Mouse (Mus musculus): Measurements from ENCODE around the gene Wipi1.

The Wipi1 gene

DNA sequence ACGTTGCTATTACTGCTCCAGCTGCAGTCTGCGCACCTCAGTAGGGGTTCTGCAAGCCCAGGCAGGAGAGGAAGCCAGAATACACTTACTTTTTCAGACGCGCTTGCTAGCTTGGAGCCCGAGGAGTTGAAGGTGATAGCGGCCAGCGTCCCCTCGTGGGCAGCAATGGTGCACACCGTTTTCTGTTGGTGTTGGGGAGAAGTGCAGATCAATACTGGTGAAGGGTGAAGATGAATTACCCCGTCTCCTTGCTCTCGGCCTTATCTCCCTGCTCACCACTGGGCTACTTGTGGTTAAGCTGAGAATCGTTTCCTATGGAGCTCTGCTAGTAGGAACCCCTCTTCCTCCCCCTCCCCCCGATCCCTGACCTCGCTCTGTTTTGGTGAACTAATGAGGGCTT, 27.8 kb downstream of the Wipi1 start:
- DNase-seq (ENCODE audit: low read depth in 1 of 2, low spot score in 2 of 2) = no peak

DNA sequence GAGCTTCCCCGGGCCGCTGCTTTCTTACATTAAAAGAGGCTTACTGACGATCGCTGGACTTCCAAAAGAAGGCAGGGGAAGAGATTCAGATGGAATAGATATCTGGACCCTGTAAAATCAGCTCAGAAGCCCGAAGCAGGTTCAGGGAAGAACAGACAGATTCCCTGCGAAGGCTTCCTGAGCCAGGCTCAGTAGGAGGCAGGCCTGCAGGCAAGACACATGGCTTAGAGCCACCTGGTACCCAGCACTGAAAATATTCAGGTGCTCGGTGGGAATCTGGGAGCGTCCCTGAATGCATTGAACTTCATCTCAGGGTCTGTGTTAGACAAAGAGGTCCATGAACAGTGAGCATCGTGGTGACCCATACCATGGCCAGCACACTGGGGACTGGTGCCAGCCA, 31.8 kb downstream of the Wipi1 start:
- DNase-seq (ENCODE audit: low read depth in 1 of 2, low spot score in 2 of 2) = no peak

DNA sequence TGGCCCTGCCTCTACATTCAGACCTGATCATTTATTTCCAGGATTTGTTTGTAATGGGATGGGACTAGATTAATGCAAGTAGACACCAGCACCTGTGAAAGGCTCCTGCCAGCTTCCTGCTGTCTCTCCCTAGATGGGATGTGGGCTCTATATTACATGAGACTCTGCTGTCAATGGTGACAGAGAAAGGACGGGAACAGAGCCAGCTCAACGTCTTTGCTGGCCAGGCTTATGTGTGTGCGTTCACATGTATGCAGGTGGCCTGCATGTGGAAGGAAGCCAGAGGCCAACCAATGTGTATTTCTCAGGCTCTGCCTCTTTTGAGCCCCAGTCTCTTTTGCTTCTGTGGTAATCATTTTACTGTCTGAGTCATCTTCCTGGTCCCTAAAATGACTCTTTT, 33.2 kb downstream of the Wipi1 start:
- DNase-seq (ENCODE audit: low read depth in 1 of 2, low spot score in 2 of 2) = no peak

DNA sequence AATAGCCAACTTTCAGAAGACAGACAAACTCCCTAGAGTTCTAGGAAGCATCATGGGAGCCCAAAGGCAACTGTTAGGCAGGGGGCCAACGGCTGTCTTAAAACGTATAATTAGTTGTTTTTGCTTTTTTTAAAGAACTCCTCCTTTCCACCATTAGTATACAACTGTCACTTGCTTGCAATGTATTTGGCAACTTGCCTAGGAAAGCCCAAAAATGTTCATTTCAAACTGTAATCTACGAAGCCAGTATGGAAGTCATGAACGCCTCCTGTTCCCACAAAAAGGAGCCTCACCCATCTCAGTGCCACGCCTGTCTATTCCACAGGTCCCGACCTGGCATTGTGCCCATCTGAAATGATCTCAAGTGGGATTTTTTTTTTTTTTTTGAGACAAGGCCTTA, 35.9 kb downstream of the Wipi1 start:
- no peak for DNase-seq (ENCODE audit: low read depth in 1 of 2, low spot score in 2 of 2)

DNA sequence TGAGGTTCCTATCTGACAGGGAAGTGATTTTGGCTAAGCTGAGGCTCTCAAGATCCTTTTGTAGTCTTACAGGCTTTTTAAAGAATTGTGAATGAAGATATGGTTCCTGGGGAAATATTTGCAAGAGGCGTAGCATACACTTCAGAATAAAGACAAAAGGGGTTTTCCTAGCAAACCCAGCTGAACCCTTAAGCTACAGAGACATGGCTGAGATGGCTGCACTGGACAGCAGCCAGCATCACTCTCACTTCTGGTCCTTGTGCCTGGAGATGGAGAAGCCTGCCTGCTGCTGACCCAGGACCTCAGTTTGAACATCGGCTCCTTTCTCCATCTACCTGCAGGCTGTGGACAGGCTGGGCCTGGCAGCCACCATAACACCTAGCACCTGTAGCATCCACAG, 37.2 kb downstream of the Wipi1 start:
- no peak for DNase-seq (ENCODE audit: low read depth in 1 of 2, low spot score in 2 of 2)

DNA sequence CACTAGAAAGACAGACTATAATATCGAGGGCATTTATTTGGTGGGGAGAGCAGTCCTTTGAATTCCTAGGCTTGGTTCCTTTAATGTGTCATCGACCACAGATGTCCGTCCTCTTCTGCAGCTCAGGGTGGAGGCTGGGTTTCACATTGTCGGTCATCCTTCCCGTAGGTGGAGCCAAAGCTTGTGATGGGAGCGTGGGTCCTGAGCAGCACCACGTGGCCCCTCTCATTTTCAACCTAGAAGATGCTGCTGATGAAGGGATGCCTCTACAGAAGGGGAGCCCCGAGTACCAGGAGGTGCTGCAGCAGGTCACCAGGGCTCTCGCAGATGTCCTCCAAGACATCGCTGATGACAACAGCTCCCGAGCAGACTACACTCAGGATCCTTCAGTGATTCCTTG, 39.7 kb downstream of the Wipi1 start:
- DNase-seq (ENCODE audit: low read depth in 1 of 2, low spot score in 2 of 2) = no peak

DNA sequence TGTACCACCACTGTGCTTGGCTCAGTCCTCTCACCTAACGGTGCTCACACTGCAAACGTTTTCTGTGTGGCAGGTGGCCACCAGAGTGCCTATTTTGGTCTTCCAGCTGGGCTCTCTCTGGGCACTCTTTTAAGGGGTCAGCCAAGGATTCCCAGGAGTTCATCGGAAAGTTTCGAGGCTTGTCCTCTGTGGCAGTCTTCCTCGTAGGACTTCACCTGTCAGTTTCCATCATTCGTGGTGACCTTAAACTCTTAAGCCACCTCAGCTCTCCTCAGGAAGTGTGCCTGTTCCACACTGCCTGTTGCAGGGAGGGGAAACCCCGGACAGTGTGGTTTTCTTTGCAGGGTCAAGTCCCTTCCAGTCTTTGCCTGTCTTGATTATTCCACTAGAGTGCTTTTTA, 42.0 kb downstream of the Wipi1 start:
- DNase-seq (ENCODE audit: low read depth in 1 of 2, low spot score in 2 of 2) = no peak

DNA sequence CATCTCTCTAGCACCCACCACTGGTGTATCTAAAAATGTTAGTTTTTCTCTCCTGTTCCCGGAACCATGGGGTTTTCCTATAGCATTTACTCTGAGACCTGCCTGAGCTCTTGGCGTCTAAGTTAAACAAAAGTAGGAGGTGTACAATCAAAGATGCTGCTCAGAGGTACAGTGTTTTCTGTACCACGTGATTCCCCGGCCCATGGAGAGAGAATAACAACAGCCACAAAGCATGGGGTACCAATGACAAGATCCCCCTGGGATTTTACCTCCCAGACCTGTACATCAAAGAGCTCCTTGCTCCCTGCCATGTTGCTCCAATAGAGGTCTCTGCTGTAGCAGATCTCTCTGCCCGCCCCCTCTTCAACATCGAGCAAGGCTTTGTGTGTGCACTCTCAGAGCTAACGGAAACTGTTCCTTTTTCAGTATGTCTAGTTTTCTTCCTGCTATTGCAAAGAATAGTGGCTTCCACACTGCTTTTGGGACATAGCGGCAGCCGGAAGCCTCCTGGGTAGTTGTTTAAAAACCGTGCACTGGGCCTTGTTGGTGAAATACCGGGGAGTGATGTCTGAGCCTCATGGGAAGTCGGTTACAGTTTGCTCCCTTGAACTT, 42.7 kb downstream of the Wipi1 start:
- DNase-seq (ENCODE audit: low read depth in 1 of 2, low spot score in 2 of 2) = no peak

DNA sequence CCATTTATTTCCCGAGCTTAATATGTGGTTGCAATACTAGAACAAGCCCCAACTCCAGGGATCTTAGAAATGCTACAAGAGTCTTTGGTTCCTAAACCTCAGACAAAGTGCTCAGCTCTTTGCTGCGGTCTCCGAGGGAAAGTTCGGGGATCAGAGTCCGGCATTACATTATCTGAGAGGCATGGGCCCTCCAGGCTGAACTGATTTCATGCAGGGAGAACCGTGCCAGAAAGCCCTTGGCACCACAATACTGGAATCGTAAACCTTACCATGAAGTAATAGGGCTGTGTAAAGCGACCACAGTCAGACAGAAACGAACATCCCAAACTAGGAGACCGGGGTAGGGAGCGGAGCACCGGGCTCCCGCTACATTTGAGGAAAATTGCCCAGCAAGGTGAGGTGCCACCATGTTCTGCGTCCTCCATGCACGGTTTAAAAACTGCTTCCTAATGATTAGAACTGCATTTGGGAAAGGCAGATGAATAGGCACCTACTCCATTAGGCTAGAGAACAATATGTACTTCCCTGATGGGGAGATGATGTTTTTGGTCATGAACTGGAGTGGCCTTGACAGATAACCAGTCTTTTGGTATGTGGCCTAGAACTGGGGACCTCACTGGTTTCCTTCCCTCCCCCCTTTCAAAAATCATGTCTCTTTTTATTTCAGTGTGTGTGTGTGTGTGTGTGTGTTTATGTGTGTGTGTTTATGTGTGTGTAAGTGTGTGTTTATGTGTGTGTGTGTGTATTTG, 47.1 kb downstream of the Wipi1 start:
- DNase-seq (ENCODE audit: low read depth in 1 of 2, low spot score in 2 of 2) = no peak

DNA sequence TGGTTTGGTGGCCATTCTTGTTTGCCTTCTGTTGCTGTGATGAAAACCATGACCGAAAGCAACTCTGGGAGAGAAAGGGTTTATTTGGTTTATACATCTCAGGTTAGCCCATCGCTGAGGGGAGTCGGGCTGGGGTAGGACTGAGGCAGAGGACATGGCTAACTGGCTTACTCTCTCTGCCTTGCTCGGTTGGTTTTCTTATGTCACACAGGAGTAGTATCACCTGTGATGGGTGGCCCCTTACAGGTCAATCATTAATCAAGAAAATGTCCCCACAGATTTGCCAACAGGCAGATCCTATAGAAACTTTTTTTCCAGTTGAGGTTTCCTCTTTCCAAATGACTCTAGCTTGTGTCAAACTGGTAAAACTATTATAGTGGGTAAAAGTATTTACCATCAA, 48.1 kb downstream of the Wipi1 start:
- no peak for DNase-seq (ENCODE audit: low read depth in 1 of 2, low spot score in 2 of 2)

DNA sequence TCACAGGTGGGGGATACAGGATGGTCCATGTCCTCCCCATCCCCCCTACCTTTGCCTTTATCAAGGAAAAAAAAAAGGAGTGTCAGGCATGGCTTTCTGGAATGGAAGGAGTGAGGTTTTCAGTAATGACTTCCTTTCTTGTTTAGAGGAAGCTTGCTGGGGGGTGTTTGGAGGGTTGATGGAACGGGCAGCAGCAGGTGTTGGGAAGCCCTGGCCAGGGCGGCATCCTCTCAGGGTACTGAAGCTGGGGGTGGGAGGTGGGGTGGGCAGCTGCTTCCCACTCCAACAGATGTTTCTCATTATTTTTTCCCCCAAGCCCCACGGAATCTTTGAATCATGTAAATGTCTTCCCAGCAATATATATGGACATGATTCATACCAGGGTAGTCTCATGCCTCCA, 50.3 kb downstream of the Wipi1 start:
- no peak for DNase-seq (ENCODE audit: low read depth in 1 of 2, low spot score in 2 of 2)

DNA sequence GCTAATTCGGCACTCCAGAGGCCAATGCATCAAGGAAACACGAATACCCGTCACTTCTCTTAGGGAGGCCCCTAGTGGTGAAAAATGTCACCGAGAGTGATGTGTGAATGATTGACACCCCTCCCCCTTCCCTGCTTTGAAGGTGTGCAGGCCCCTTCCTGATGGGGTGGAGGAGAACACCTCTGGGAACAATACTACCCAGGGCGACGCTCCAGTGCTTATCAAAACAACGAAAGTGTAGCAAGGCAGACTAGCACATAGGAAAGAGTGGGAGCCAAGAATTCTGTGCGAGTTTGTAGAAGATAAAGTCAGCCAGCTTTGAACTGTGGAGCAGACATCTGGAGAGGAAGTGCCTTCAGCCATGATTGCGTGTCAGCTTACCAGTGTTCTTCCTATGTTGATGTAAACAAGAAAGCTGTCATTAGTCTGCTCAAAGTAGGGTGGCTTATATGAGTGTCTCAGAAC, 50.9 kb downstream of the Wipi1 start:
- DNase-seq (ENCODE audit: low read depth in 1 of 2, low spot score in 2 of 2) = no peak

DNA sequence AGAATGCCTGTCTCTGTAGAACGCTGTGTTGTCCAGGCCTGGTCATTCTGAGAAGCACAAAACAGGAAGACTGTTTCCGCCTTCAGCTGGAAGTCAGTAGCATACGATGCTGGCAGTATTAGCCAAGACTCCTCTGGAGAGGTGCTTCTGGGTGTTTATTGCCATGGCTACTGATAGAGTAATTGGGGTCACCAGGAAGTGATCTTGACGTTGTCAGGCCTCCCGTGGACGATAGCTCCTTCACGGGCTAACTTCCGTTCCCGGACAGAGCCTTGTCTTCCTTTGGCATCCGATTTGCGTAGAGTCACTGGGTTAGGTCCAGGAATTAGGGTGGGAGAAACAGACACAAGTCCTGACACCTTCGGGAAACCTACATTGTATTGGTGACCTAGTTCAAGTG, 52.5 kb downstream of the Wipi1 start:
- DNase-seq (ENCODE audit: low read depth in 1 of 2, low spot score in 2 of 2) = no peak

DNA sequence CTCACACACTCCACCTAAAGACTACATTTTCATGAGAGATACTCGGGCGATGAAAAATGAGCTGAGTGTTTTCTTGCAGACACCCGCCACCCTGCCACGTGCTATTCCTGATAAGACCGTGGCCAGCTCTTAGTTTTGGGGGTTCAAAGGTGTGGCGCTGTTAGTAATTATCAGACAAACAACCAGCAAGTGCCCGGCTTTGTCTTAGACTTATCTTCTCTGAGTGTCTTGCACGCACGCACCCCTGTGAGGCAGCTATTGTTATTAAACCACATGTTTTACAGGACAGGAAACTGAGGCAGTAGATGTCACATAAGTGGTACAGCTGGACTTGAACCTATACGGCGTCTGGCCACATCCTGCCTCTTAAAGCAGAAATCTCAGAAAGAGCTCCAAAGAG, 54.3 kb downstream of the Wipi1 start:
- DNase-seq (ENCODE audit: low read depth in 1 of 2, low spot score in 2 of 2) = no peak

DNA sequence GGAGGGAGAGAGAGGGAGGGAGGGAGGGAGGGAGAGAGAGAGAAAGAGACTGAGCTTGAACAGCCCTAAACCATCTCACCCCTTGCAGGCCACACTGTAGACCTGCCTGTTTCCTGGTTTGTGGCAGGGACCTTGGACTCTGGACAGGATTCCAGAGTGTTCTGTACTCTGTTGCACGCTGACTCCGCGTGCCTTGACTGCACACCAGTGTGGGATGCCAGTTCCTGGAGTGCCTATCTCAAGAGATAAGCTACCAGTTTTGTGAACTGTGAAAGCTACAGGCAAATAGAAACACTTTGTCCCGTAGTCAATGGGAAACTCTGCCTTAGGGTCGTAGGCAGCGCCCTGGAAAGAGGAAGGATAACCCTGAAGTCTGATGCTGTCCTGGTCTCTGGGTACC, 55.6 kb downstream of the Wipi1 start:
- no peak for DNase-seq (ENCODE audit: low read depth in 1 of 2, low spot score in 2 of 2)

DNA sequence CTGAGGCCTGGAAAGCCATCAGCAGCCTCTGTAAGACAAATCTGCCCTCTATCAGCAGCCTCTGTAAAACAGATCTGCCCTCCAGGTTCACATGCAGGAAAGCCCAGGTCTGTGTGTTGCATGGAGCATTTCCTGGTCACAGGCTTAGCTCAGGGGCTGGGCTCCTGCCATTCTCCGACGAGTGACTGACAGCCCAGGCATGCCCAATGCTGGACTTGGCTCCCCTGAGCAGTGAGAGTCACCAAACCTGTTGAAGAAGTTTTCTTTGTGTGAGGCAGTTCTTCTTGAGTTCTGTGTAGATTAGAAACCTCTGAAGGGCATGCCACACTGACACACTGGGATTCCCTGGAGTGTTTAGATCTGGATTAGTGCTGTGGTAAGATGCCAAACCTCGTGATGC, 57.3 kb downstream of the Wipi1 start:
- DNase-seq (ENCODE audit: low read depth in 1 of 2, low spot score in 2 of 2) = no peak

DNA sequence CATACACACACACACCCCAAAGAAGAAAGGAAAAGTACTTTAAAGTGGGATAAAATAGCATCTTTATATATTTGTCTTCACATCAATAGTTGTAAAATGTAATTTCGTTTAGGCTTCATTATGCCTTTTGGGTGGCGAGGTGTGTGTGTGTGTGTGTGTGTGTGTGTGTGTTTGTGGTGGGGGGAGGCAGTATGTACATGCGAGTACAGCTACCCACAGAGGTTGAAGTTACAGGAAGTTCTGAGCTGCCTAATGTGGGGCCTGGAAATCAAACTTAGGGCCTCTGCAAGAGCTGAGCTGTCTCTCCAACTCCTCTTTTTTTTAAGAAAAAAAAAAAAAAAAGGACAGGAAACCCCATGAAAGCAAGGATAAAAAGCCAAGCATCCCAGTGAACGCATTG, 57.8 kb downstream of the Wipi1 start:
- no peak for DNase-seq (ENCODE audit: low read depth in 1 of 2, low spot score in 2 of 2)

DNA sequence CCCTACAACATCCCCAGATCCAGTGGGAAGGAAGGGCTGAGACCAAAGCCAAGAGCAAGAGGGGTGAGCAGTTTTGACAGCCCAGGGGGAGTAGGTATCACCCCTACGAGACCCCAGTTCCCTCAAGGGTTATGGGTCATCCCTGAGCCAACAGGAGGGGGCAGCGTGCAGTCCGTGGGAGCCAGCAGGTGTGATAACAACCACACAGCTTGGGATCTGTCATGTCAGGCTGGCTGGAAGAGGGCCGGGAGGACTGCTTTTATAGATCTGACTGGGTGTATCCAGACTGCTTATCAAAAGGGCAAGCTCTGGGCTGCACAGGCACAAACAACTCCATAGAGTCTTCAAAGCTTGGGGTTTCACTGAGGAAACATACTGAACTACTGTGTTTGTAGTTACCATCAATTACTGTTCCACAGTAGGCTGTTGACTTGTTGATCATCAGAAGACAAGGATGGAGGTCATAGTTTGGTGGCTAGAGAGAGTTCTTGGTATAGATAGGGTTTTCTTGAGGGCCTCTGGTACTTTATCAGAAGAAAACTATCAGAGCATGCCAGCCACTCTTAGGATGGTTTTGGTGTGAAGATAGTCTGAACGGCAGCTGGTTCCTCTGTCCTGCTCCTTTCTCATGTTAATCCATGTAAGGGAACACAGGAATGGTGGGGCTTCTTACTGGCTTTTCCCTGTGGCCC, 62.0 kb downstream of the Wipi1 start:
- DNase-seq (ENCODE audit: low read depth in 1 of 2, low spot score in 2 of 2) = no peak

DNA sequence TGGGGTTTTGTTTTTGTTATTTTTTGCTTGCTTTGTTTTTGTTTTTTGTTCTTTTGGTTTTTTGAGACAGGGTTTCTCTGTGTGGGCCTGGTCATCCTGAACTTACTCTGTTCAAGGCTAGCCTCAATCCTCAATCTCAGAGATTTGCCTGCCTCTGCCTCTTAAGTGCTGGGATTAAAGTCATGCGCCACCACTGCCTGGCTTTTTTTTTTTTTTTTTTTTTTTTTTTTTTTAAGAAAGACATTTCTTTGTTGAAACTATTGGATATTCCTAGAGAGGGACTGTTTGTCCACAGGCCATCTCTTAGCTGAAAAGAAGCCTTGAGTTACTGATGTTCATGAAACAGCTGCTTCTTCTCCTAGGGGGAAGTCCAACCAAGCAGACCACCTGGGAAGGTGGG, 64.1 kb downstream of the Wipi1 start:
- no peak for DNase-seq (ENCODE audit: low read depth in 1 of 2, low spot score in 2 of 2)

DNA sequence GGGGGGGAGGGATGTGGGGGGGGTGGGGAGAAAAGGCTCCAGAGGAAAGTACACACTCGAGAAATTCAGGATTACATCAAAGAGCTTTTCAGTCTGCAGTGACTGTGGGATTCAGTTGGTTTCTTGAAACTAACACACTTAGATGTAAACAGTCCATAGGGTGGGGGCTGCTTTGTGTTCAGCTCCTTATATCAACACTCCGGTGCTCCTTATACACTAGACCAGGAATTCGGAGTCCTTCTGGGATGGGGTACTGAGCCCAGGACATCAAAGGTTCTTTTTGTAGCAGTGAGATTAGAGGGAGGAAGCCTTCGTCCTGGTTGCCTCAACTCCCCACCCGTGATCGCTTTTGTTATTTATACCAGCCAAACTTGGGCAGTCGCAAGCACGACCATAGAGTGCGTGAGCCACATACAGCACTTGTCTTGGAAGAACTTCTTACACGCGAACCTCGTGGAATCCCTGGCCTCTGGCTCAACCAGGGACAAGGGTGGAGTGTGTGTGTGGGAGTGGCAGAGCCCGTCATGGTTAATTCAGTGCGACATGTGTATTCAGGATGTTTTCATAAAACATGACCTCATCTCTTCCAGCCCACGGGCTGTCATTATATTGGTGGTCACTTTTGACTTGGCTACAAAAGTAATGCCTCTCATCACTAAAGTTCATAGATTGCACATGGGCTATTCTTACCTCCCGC, 65.3 kb downstream of the Wipi1 start:
- no peak for DNase-seq (ENCODE audit: low read depth in 1 of 2, low spot score in 2 of 2)

DNA sequence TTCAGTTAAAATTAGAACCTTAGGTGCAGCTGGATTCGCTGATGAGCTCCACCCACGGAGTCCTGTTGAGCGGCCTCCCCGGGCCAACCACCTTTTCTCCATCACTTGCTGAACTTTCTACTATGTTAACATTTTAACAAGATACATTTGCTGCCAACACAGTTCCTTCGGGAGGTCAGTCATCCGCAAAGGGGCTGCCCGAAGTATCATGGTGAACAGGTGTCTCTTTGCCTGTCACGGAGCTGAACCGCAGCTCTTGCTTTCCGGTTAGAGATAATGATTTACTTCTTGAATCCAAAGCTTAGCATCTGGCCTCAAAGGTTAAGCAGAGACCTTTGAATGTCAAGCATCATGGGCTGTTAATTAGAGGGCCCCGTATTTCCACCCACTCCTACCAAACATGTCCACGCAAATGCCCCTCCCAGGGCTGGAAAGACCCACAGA, 66.0 kb downstream of the Wipi1 start:
- no peak for DNase-seq (ENCODE audit: low read depth in 1 of 2, low spot score in 2 of 2)

DNA sequence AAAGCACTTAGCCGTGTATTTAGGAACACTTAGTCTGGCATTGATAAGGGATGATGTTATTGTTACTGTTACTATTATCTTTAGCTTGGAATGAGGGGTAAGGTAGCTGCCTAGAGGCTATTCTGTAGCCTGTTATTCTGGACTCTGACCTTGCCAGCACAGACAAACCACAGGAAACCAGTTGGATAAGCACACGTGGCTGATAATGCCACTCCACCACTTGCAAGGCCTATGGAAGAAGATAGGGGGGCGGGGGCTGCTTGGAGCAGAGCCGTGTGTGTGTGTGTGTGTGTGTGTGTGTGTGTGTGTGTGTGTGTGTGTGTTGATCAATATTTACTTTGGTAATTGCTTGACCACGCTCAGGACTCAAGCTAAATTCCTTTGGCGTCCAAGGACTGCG, 66.5 kb downstream of the Wipi1 start:
- DNase-seq (ENCODE audit: low read depth in 1 of 2, low spot score in 2 of 2) = no peak
